Mouse (Mus musculus) forebrain, embryonic 11.5 days (tissue): ENCODE data around the gene Gm20518. TPM values are rescaled to one million over a fixed set of nuclear protein-coding genes. Genes with fewer than 3 reads are reported as not detected.

Experiments used
- ATAC-seq: fragments of 200-750 bp; cut with Nextera tagmentation; replicated peaks from 2 replicates; pipeline ENCODE4 v1.8.0; 2017; ENCODE audit warnings: moderate TSS enrichment; ENCODE audit not compliant: low FRiP score
- DNase-seq: peaks from one replicate; pipeline ENCODE4 v3.0.0-alpha.2; 2017; ENCODE audit warnings: low spot score
- H3K27ac ChIP-seq: fragments of 300-500 bp; sonication (generic); 2 replicates; pipeline ENCODE4 v1.5.1; 2014; ENCODE audit warnings: low read depth, low read length
- H3K27me3 ChIP-seq: fragments of 300-500 bp; sonication (generic); 2 replicates; pipeline ENCODE4 v1.6.1; 2014; ENCODE audit warnings: mild to moderate bottlenecking, low read length, mixed read lengths; ENCODE audit not compliant: control insufficient read depth, insufficient read depth
- H3K36me3 ChIP-seq: fragments of 300-500 bp; sonication (generic); 2 replicates; pipeline ENCODE4 v1.6.1; 2014; ENCODE audit warnings: mild to moderate bottlenecking, low read length, moderate library complexity, mixed read lengths; ENCODE audit not compliant: control insufficient read depth, insufficient read depth
- H3K4me1 ChIP-seq: fragments of 300-500 bp; sonication (generic); replicated peaks from 2 replicates; pipeline ENCODE4 v1.6.1; 2014; ENCODE audit warnings: low read length, mixed read lengths; ENCODE audit not compliant: control insufficient read depth, insufficient read depth
- H3K4me2 ChIP-seq: fragments of 300-500 bp; sonication (generic); 2 replicates; pipeline ENCODE4 v1.6.1; 2014; ENCODE audit warnings: low read depth, mild to moderate bottlenecking, low read length, moderate library complexity, mixed read lengths; ENCODE audit not compliant: severe bottlenecking
- H3K4me3 ChIP-seq: fragments of 300-500 bp; sonication (generic); 2 replicates; pipeline ENCODE4 v1.5.1; 2014; ENCODE audit warnings: low read depth, low read length
- H3K9ac ChIP-seq: fragments of 300-500 bp; sonication (generic); 2 replicates; pipeline ENCODE4 v1.6.1; 2014; ENCODE audit warnings: low read length
- H3K9me3 ChIP-seq: fragments of 300-500 bp; sonication (generic); 2 replicates; pipeline ENCODE4 v1.6.1; 2016; ENCODE audit warnings: low read length, mixed read lengths; ENCODE audit not compliant: control insufficient read depth
- WGBS: fragments of 180-500 bp; shearing (Covaris S2); extraction: QIAGEN DNeasy Blood & Tissue Kit; methylation state at CpG from one replicate; pipeline ENCODE4 v1.1.7; 2014; 5-methylcytosine and 5-hydroxymethylcytosine counted together
- polyA plus RNA-seq: library from polyadenylated mRNA; unstranded; fragments of >200 nt; fragmentation: Nextera tagmentation; extraction: Ambion mirVana; gene quantifications from 2 replicates; pipeline ENCODE4 v1.2.1, GENCODE M21; 2014

Gm20518 gene
- polyA plus RNA-seq, 1 experiment from 2014 or later: 0.51 TPM

DNA sequence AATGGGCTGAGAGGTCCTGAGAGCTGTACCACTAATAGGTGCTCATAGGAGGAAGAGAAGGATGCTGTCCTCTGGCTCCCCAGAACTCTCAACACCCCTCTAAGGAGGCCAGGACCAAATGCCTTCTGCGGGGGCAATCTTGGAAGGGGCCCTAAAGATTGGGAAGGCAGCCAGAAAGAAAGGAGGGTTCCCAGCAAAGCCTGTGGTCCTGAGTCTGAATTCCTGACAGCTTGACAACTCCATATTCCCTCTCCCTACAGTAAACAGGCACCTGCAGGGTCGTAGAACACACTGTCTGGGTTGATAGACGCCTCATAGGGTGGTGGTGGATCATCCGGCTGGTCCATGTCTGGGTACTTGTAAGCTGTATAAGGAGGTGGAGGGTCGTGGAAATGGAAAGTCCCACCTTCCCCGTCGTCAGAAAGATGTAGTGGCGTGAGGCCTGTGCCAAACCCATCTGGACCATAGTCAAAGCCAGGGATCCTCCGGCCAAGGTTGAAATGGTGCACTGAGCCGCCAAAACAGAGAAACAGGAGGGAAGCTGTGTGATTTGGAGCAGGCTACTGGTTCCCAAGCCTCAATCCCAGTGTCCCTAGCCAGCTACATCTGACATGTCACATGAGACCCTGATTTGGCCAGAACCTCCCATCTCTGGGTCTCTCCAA is 47.6 kb downstream of the Gm20518 start:
- 95% methylated on average over 10 of the region's 10 CpGs for WGBS
- ATAC-seq (no peak), DNase-seq (no peak)
- Histone ChIP-seq H3K27ac (no peak overlapping the region), H3K27me3 (no peaks in the 10 kb centered on the region), H3K9me3 (no peaks in the 10 kb centered on the region), H3K9ac (no peak overlapping the region), H3K4me1 (no peaks in the 10 kb centered on the region), H3K4me2 (no peak overlapping the region), H3K36me3 (peaks cover 25% of the 10 kb centered on the region; the same call in 1 of the 2 replicates), H3K4me3 (no peak overlapping the region)

DNA sequence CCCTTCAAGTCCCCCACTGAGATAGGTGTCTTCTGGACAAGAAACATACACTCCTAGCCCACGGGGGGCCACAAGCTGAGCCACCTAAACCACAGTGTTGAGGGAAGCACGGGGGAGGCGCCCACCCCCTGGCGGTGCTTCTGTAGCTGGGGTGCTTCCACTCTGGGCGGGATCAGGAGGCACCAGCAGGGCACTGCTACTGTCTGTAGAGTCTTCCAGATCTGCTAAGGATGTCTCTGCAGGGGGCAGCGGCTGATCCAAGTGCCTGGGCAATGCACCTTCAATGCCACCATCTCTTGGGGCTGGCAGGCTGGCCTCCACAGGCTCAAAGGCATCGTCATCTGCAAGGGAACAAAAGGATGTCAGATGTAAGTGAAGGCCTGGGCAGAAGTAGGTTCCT is 49.0 kb downstream of the Gm20518 start:
- Histone ChIP-seq H3K27ac (no peak overlapping the region), H3K27me3 (no peaks in the 10 kb centered on the region; the same call in 1 of the 2 replicates), H3K4me3 (no peak overlapping the region), H3K4me2 (no peak overlapping the region), H3K4me1 (no peaks in the 10 kb centered on the region), H3K9me3 (no peaks in the 10 kb centered on the region), H3K36me3 (peaks cover 23% of the 10 kb centered on the region; the same call in 1 of the 2 replicates), H3K9ac (no peak overlapping the region)
- no peak for DNase-seq
- ATAC-seq: no peak
- WGBS: 91% methylated on average over 7 of the region's 7 CpGs

DNA sequence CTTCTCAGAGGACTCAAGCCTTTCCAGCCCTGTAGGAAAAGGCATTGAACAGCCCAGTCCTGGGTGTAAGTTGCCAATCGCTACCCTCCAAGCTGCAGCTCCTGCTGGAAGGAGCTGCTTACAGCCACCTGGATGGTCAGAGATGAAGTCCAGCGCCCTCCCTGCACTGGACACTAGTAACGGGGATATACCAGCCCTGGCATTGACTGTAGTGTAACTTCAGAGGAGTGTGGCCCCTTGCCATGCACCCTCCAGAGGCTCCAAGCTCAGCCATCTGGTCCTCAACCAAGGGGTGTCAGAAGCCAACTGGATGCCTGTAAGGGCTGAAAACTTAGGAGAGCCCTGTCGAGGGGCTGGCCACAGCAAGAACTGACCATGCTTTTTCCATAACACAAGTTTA is 51.5 kb downstream of the Gm20518 start:
- Histone ChIP-seq H3K27ac (no peak overlapping the region), H3K36me3 (peaks cover 19% of the 10 kb centered on the region; the same call in 1 of the 2 replicates), H3K4me2 (no peak overlapping the region), H3K27me3 (peaks cover 13% of the 10 kb centered on the region), H3K9ac (no peak overlapping the region), H3K4me3 (no peak overlapping the region), H3K4me1 (no peaks in the 10 kb centered on the region), H3K9me3 (no peaks in the 10 kb centered on the region)
- 87% methylated on average over 4 of the region's 4 CpGs for WGBS
- DNase-seq (no peak), ATAC-seq (no peak)

DNA sequence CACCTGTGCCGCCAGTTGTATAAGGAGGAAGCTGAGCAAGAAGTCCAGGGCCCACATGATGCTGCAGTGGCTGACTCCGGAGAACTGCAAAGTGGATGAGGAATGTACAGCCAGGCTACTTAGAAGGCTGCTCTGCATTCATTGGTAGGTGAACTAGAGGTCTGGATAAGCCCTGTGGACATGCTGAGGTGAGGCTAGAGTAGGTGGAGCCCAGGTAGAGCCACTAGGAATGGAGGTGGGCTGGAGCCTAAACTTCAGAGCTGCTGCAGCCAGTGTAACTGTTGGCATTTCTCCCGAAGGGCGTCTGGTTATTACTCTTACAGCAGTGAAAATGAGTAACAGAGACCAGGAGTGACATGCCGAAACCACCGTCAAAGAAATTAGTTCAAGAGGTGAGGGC is 53.4 kb downstream of the Gm20518 start, which contains the start of gene Car15:
TSS of gene Car15 (minus strand) at position 314 of the 400 bp plus-strand sequence.
- Histone ChIP-seq H3K36me3 (peaks cover 10% of the 10 kb centered on the region; the same call in 1 of the 2 replicates), H3K27me3 (peaks cover 32% of the 10 kb centered on the region), H3K9ac (no peak within 1 kb of the TSS), H3K9me3 (no peaks in the 10 kb centered on the region), H3K4me2 (no peak within 1 kb of the TSS), H3K4me3 (no peak within 1 kb of the TSS), H3K27ac (no peak within 1 kb of the TSS), H3K4me1 (no peaks in the 10 kb centered on the region; the same call in 1 of the 2 replicates)
- ATAC-seq: no peak
- 82% methylated on average over 6 of the region's 6 CpGs for WGBS
- no peak for DNase-seq

DNA sequence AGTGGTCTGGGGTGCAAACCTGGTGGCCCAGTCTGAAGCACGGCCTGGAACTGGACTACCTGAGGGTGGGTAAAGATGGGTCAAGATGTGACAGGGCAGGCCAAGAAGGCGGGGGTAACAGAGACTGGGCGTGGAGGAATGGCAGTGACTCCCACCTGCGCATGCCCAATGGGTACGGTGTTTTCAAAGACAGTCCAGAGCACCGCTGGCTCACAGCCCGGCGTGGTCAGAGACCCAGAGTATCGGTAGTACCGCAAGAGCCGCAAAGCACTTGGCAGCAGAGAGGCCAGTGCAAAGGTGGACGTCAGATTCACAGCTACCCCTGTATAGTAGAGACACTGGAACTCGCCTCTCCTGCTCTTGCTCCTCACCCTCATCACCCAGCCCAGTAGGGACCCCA is 56.0 kb downstream of the Gm20518 start:
- Histone ChIP-seq H3K4me1 (no peaks in the 10 kb centered on the region; the same call in 1 of the 2 replicates), H3K4me2 (no peak overlapping the region), H3K9ac (no peak overlapping the region), H3K27ac (no peak overlapping the region), H3K9me3 (no peaks in the 10 kb centered on the region), H3K4me3 (no peak overlapping the region), H3K36me3 (no peaks in the 10 kb centered on the region; the same call in 1 of the 2 replicates), H3K27me3 (peaks cover 57% of the 10 kb centered on the region)
- 49% methylated on average over 13 of the region's 13 CpGs for WGBS
- ATAC-seq (no peak), DNase-seq (no peak)

DNA sequence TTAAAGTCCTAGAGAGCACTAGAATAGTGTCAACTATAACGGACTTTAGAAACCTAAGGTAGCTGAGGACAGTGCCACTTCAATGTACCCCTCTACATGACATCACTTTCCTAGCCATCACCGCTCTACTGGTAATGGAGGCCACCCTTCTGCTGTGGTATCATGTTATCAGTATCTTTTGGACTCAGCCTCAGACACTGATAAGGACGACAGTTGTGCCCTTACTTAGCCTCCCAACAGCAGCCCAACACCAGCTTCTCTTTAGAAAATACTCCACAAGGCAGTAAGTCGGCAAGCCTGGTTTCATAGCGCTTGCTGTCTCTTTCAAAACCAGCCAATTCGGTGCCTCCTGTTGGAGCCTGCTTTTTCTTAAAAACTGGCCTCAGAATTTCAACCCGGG is 56.9 kb downstream of the Gm20518 start:
- WGBS: 50% methylated on average over 7 of the region's 7 CpGs
- no peak overlapping the region for H3K27ac ChIP-seq
- no peaks in the 10 kb centered on the region; the same call in 1 of the 2 replicates for H3K36me3 ChIP-seq
- H3K4me1 ChIP-seq: no peaks in the 10 kb centered on the region; the same call in 1 of the 2 replicates
- DNase-seq: no peak
- ATAC-seq: no peak
- H3K4me3 ChIP-seq: peak overlapping the region; percentile 47
- H3K27me3 ChIP-seq: peaks cover 62% of the 10 kb centered on the region
- no peak overlapping the region for H3K9ac ChIP-seq
- no peaks in the 10 kb centered on the region for H3K9me3 ChIP-seq
- peak overlapping the region; percentile 91; the same call in 1 of the 2 replicates for H3K4me2 ChIP-seq

DNA sequence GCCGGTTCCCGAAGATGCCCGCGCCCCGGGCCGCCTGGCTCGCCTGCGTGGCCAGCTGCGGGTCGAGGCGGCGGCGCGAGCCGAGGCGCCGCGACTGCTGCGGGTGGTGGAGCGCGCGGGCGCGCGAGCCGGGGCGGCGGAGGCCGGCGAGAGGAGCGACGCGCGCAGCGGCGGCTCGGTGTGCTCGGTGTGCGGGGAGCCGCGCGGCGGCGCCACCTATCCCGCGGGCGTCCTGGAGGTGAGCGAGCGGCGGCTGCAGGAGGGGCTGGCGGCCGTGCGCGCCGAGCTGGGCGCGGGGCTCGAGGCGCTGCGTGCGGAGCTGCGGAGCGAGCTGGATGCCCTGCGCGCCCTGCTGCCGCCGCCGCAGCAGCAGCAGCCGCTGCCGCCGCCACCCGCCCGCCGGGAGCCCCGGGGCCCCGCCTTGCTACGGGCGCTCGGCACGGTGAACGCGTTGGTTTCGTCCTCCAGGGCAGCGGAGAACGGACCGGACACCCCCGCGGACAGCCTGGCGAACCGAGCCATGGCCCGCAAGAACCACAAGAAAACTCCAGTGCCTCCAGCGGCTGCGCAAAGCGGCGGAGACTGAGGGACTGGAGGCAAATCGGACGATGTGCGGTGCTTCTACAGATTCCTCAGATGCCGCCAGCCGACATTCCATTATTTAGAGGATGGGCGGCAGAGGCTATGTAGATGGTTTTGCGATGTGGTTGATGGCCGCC is 57.6 kb downstream of the Gm20518 start:
- peak; percentile 58; the same call in 1 of the 2 replicates for ATAC-seq

DNA sequence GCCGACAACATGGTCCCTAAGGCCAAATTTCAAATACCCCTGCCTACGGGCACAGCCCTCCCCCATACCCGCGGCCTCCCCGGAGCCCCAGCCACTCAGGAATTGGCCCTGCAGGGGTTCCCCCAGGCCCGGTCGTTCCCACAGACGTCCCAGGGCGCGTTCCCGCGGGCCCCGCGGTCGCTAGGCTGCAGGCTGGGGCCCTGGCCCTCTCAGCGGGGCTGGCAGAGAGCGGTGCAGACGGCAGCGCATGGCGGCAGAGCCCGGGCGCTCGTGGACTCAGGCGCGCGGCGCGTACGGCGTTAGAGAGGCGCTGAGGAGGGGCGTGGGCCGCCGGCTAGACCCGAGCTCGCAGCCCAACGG is 58.2 kb downstream of the Gm20518 start:
- no peaks in the 10 kb centered on the region; the same call in 1 of the 2 replicates for H3K4me1 ChIP-seq
- DNase-seq (peak; percentile 76), ATAC-seq (peak; percentile 34)
- peak overlapping the region; percentile 91 for H3K4me2 ChIP-seq
- H3K9me3 ChIP-seq: no peaks in the 10 kb centered on the region
- H3K27ac ChIP-seq: no peak overlapping the region
- peak overlapping the region; percentile 47 for H3K4me3 ChIP-seq
- no peaks in the 10 kb centered on the region for H3K36me3 ChIP-seq
- WGBS: under 1% methylated on average over 36 of the region's 37 CpGs
- H3K27me3 ChIP-seq: peaks cover 62% of the 10 kb centered on the region
- H3K9ac ChIP-seq: peak overlapping the region; percentile 32

More for the DNA sequence above, 57.6 kb downstream of the Gm20518 start:
- Histone ChIP-seq H3K27me3 (peaks cover 62% of the 10 kb centered on the region), H3K9ac (peak overlapping the region; percentile 32), H3K4me1 (no peaks in the 10 kb centered on the region; the same call in 1 of the 2 replicates), H3K36me3 (no peaks in the 10 kb centered on the region; the same call in 1 of the 2 replicates), H3K9me3 (no peaks in the 10 kb centered on the region), H3K27ac (no peak overlapping the region), H3K4me2 (peak overlapping the region; percentile 91), H3K4me3 (peak overlapping the region; percentile 47)
- under 1% methylated on average over 86 of the region's 103 CpGs for WGBS
- DNase-seq: peak; percentile 76
